Mouse (Mus musculus) CH12.LX (cell line): ENCODE results near the gene Nuak2. TPM values are rescaled to one million over a fixed set of nuclear protein-coding genes. Genes with fewer than 3 reads are reported as not detected.

Experiments used
- DNase-seq: peaks from one replicate; pipeline ENCODE4 v3.0.0-alpha.2; 2013; ENCODE audit errors: extremely low read depth
- H3K27ac ChIP-seq: 2 replicates; pipeline ENCODE4 v1.5.1; 2012; ENCODE audit warnings: low read depth, mild to moderate bottlenecking, control low read depth, moderate library complexity; ENCODE audit not compliant: insufficient read depth
- H3K27me3 ChIP-seq: replicated peaks from 2 replicates; pipeline ENCODE3; 2012; ENCODE audit warnings: inconsistent platforms
- H3K36me3 ChIP-seq, 2 experiments: replicated peaks in 1 of 2; 2 replicates each; pipeline versions ENCODE3 to v1.6.1; 2012; ENCODE audit warnings: inconsistent platforms in 1 of 2, low read length in 1 of 2, mild to moderate bottlenecking in 1 of 2, mixed read lengths in 1 of 2, moderate library complexity in 1 of 2; ENCODE audit not compliant: control insufficient read depth in 1 of 2, insufficient read depth in 1 of 2
- H3K4me1 ChIP-seq, 2 experiments: 2 replicates each; pipeline ENCODE4 v1.6.1; 2012; ENCODE audit warnings: inconsistent platforms in 1 of 2, moderate library complexity in 1 of 2; ENCODE audit not compliant: insufficient read depth in 2 of 2, control insufficient read depth in 1 of 2
- H3K4me2 ChIP-seq: 2 replicates; pipeline ENCODE4 v1.6.1; 2012; ENCODE audit warnings: low read depth, mild to moderate bottlenecking, control low read depth; ENCODE audit not compliant: poor library complexity, insufficient read depth, severe bottlenecking
- H3K4me3 ChIP-seq, 3 experiments: fragments of 150-350 bp in 1 of 3; sonication (generic) in 1 of 3; replicated peaks in 1 of 3; 2 replicates each; pipeline versions ENCODE3 to v1.5.1; 2011 to 2012; ENCODE audit warnings: low read depth in 2 of 3, low read length in 2 of 3, mild to moderate bottlenecking in 2 of 3, moderate library complexity in 2 of 3, control low read depth in 1 of 3, improper control_type of control experiment in 1 of 3, inconsistent platforms in 1 of 3, mixed read lengths in 1 of 3; ENCODE audit not compliant: poor library complexity in 1 of 3
- H3K79me2 ChIP-seq: replicated peaks from 2 replicates; pipeline ENCODE4 v1.6.1; 2012; ENCODE audit warnings: mild to moderate bottlenecking, moderate library complexity; ENCODE audit not compliant: control insufficient read depth, poor library complexity, insufficient read depth, severe bottlenecking; ENCODE audit errors: extremely low read depth
- H3K9ac ChIP-seq: 2 replicates; pipeline ENCODE4 v1.6.1; 2012; ENCODE audit warnings: low read depth, mild to moderate bottlenecking, control low read depth, moderate library complexity; ENCODE audit not compliant: insufficient read depth
- H3K9me3 ChIP-seq: replicated peaks from 2 replicates; pipeline ENCODE3; 2012; ENCODE audit warnings: low read length, inconsistent platforms, mixed read lengths
- BHLHE40 ChIP-seq: IDR thresholded peaks from 2 replicates; pipeline ENCODE4 v1.6.1; 2011; ENCODE audit warnings: mild to moderate bottlenecking, low read depth, low read length, improper control_type of control experiment
- CHD1 ChIP-seq: IDR thresholded peaks from 2 replicates; pipeline ENCODE4 v1.6.1; 2012; ENCODE audit warnings: low read depth, low read length, improper control_type of control experiment, inconsistent platforms
- CHD2 ChIP-seq: IDR thresholded peaks from 2 replicates; pipeline ENCODE4 v1.6.1; 2011; ENCODE audit warnings: low read length, improper control_type of control experiment
- CTCF ChIP-seq, 2 experiments: IDR thresholded peaks in 1 of 2; conservative IDR thresholded peaks in 1 of 2; 2 replicates each; pipeline ENCODE4 v1.5.1; 2011 to 2012; ENCODE audit warnings: low read depth in 2 of 2, low read length in 2 of 2, improper control_type of control experiment in 1 of 2, inconsistent platforms in 1 of 2, mild to moderate bottlenecking in 1 of 2, moderate library complexity in 1 of 2
- E2F4 ChIP-seq: IDR thresholded peaks from 2 replicates; pipeline ENCODE4 v1.6.1; 2011; ENCODE audit warnings: low read depth, low read length, improper control_type of control experiment; ENCODE audit not compliant: insufficient replicate concordance
- ELF1 ChIP-seq: IDR thresholded peaks from 2 replicates; pipeline ENCODE4 v1.6.1; 2014; ENCODE audit warnings: low read depth, mild to moderate bottlenecking, inconsistent platforms, low read length, improper control_type of control experiment
- GABPA ChIP-seq: IDR thresholded peaks from 2 replicates; pipeline ENCODE4 v1.6.1; 2012; ENCODE audit warnings: low read depth, low read length, improper control_type of control experiment, inconsistent platforms; ENCODE audit not compliant: insufficient replicate concordance
- HCFC1 ChIP-seq: IDR thresholded peaks from 2 replicates; pipeline ENCODE4 v1.6.1; 2012; ENCODE audit warnings: low read depth, mild to moderate bottlenecking, inconsistent platforms, low read length, improper control_type of control experiment
- IRF4 ChIP-seq: IDR thresholded peaks from 2 replicates; pipeline ENCODE4 v1.6.1; 2014; ENCODE audit warnings: low read depth, mild to moderate bottlenecking, inconsistent platforms, low read length, improper control_type of control experiment
- JUN ChIP-seq: IDR thresholded peaks from 2 replicates; pipeline ENCODE4 v1.6.1; 2011; ENCODE audit warnings: low read depth, mild to moderate bottlenecking, low read length, improper control_type of control experiment, moderate library complexity; ENCODE audit not compliant: insufficient read depth
- JUND ChIP-seq: conservative IDR thresholded peaks from 2 replicates; pipeline ENCODE4 v1.6.1; 2011; ENCODE audit warnings: low read depth, low read length, improper control_type of control experiment
- KAT2A ChIP-seq: IDR thresholded peaks from 2 replicates; pipeline ENCODE4 v1.6.1; 2012; ENCODE audit warnings: low read length, improper control_type of control experiment, inconsistent platforms; ENCODE audit not compliant: insufficient replicate concordance
- MAX ChIP-seq: IDR thresholded peaks from 2 replicates; pipeline ENCODE4 v1.6.1; 2011; ENCODE audit warnings: low read length, improper control_type of control experiment
- MAZ ChIP-seq: IDR thresholded peaks from 2 replicates; pipeline ENCODE4 v1.6.1; 2012; ENCODE audit warnings: low read depth, mild to moderate bottlenecking, inconsistent platforms, low read length, improper control_type of control experiment, moderate library complexity
- MEF2A ChIP-seq: IDR thresholded peaks from 2 replicates; pipeline ENCODE4 v1.6.1; 2014; ENCODE audit warnings: low read depth, mild to moderate bottlenecking, inconsistent platforms, low read length, improper control_type of control experiment, borderline replicate concordance
- MYC ChIP-seq: IDR thresholded peaks from 2 replicates; pipeline ENCODE4 v1.6.1; 2011; ENCODE audit warnings: low read depth, mild to moderate bottlenecking, improper control_type of control experiment, low read length
- NRF1 ChIP-seq: IDR thresholded peaks from 2 replicates; pipeline ENCODE4 v1.6.1; 2014; ENCODE audit warnings: low read depth, mild to moderate bottlenecking, inconsistent platforms, low read length, improper control_type of control experiment, moderate library complexity
- PAX5 ChIP-seq: IDR thresholded peaks from 2 replicates; pipeline ENCODE4 v1.6.1; 2012; ENCODE audit warnings: low read length, inconsistent platforms, mixed read lengths
- POLR2AphosphoS2 ChIP-seq: IDR thresholded peaks from 2 replicates; pipeline ENCODE4 v1.6.1; 2011; ENCODE audit warnings: low read depth, low read length, improper control_type of control experiment
- RAD21 ChIP-seq: IDR thresholded peaks from 2 replicates; pipeline ENCODE4 v1.6.1; 2011; ENCODE audit warnings: low read depth, mild to moderate bottlenecking, low read length, improper control_type of control experiment, moderate library complexity
- RCOR1 ChIP-seq: conservative IDR thresholded peaks from 2 replicates; pipeline ENCODE4 v1.6.1; 2012; ENCODE audit warnings: low read depth, mild to moderate bottlenecking, inconsistent platforms, low read length, improper control_type of control experiment
- TBP ChIP-seq: conservative IDR thresholded peaks from 2 replicates; pipeline ENCODE4 v1.6.1; 2011; ENCODE audit warnings: low read depth, low read length, improper control_type of control experiment
- TCF12 ChIP-seq: IDR thresholded peaks from 2 replicates; pipeline ENCODE4 v1.6.1; 2014; ENCODE audit warnings: low read depth, mild to moderate bottlenecking, inconsistent platforms, low read length, improper control_type of control experiment
- USF1 ChIP-seq: IDR thresholded peaks from 2 replicates; pipeline ENCODE4 v1.6.1; 2014; ENCODE audit warnings: low read depth, mild to moderate bottlenecking, inconsistent platforms, low read length, improper control_type of control experiment
- USF2 ChIP-seq: conservative IDR thresholded peaks from 2 replicates; pipeline ENCODE4 v1.6.1; 2011; ENCODE audit warnings: low read depth, low read length, improper control_type of control experiment
- ZC3H11A ChIP-seq: IDR thresholded peaks from 2 replicates; pipeline ENCODE4 v1.6.1; 2012; ENCODE audit warnings: low read depth, mild to moderate bottlenecking, inconsistent platforms, low read length, improper control_type of control experiment
- ZKSCAN1 ChIP-seq: IDR thresholded peaks from 2 replicates; pipeline ENCODE4 v1.6.1; 2012; ENCODE audit warnings: low read depth, inconsistent platforms, low read length, improper control_type of control experiment, borderline replicate concordance
- ZNF384 ChIP-seq: IDR thresholded peaks from 2 replicates; pipeline ENCODE4 v1.6.1; 2012; ENCODE audit warnings: low read depth, low read length, improper control_type of control experiment, inconsistent platforms
- dilution Hi-C: fragments of 300-500 bp; cut with MboI; formaldehyde crosslinking; loops from 2 replicates; pipeline ENCODE4 v1.14.3; 2020; ENCODE audit warnings: low sequenced_read_pairs; ENCODE audit not compliant: extremely low pct_unique_long_range_greater_than_20kb, extremely low pct_ligation_motif_present
- in situ Hi-C: fragments of 300-500 bp; cut with MboI; formaldehyde crosslinking; loops from 3 replicates; pipeline ENCODE4 v1.14.3; 2019; ENCODE audit warnings: low sequenced_read_pairs, low pct_ligation_motif_present, low pct_unique_long_range_greater_than_20kb, mixed read lengths
- polyA plus RNA-seq: library from polyadenylated mRNA; unstranded; fragments of >175 nt; gene quantifications from 2 replicates; pipeline ENCODE4 v1.2.1, GENCODE M21; 2012; ENCODE audit warnings: low read depth; ENCODE audit not compliant: insufficient read length
- total RNA-seq, 2 experiments: library from RNA; depleted of rRNA; stranded (reverse); fragments of 300-350 nt in 1 of 2; fragments of >200 nt in 1 of 2; gene quantifications; 2 replicates each; pipeline ENCODE4 v1.2.3; 2012 to 2014

Nuak2 gene
- total and polyA plus RNA-seq, 3 experiments, result 0.30 TPM; not detected in 2

- TF ChIP-seq GABPA, result no peak
- TF ChIP-seq JUN, result no peak
- TF ChIP-seq MAX, result no peak
- TF ChIP-seq KAT2A, result no peak
- TF ChIP-seq POLR2AphosphoS2, result no peak
- TF ChIP-seq HCFC1, result no peak
- TF ChIP-seq MYC, result no peak
- TF ChIP-seq NRF1, result no peak
- no peak for TF ChIP-seq ZNF384
- TF ChIP-seq MEF2A, result no peak
- no peak for TF ChIP-seq RCOR1
- no peak for TF ChIP-seq PAX5
- TF ChIP-seq USF2, result no peak
- TF ChIP-seq ZC3H11A, result no peak
- TF ChIP-seq RAD21, result no peak
- no peak for TF ChIP-seq CTCF (conservative IDR thresholded peaks at IDR 0.05 in 1 of 2, IDR thresholded peaks at IDR 0.05 in 1 of 2; ENCODE audit: low read depth in 2 of 2, low read length in 2 of 2)
- no peak for TF ChIP-seq TBP
- no peak for TF ChIP-seq ELF1
- TF ChIP-seq USF1, result no peak
Measured at GRCm38 (mm10) chr1:132317894-132318863, 2.3 kb downstream of the Nuak2 start.

GRCm38 (mm10) chr1:132319242-132319641, 3.3 kb downstream of the Nuak2 start:
- Histone ChIP-seq H3K27ac (no peak overlapping the region), H3K36me3 (no peaks in the 10 kb centered on the region), H3K79me2 (no peaks in the 10 kb centered on the region), H3K4me1 (peaks cover 0 to 8% of the 10 kb centered on the region in 2 experiments; a peak in 3 of 4 replicates), H3K4me3 (no peak overlapping the region), H3K9me3 (no peaks in the 10 kb centered on the region)
- DNase-seq, result no peak
- no peak for TF ChIP-seq USF2
- no peak for TF ChIP-seq ZNF384
- TF ChIP-seq IRF4, result no peak
- TF ChIP-seq ZKSCAN1, result no peak
- no peak for TF ChIP-seq TCF12
- no peak for TF ChIP-seq ELF1
- TF ChIP-seq MAX, result no peak
- TF ChIP-seq CTCF (conservative IDR thresholded peaks at IDR 0.05 in 1 of 2, IDR thresholded peaks at IDR 0.05 in 1 of 2; ENCODE audit: low read depth in 2 of 2, low read length in 2 of 2), result no peak
- no peak for TF ChIP-seq BHLHE40
- no peak for TF ChIP-seq POLR2AphosphoS2
- no peak for TF ChIP-seq E2F4
- TF ChIP-seq CHD2, result no peak
- no peak for TF ChIP-seq PAX5
- TF ChIP-seq KAT2A, result no peak
- no peak for TF ChIP-seq MYC
- no peak for TF ChIP-seq HCFC1
- TF ChIP-seq JUN, result no peak
- TF ChIP-seq JUND, result no peak
- no peak for TF ChIP-seq CHD1
- no peak for TF ChIP-seq MAZ
- TF ChIP-seq, all 38 proteins: peak for 0
- dilution Hi-C loops, result no loop called here
- Histone ChIP-seq H3K4me2 (no peak overlapping the region), H3K27me3 (no peaks in the 10 kb centered on the region), H3K9ac (no peak overlapping the region)
- in situ Hi-C loops, result loop anchor here (5.0 kb wide), 1 partner anchor 33 kb away; no protein-coding TSS in a partner anchor

More at GRCm38 (mm10) chr1:132317894-132318863, 2.3 kb downstream of the Nuak2 start:
- Histone ChIP-seq H3K4me1 (peaks cover 0 to 8% of the 10 kb centered on the region in 2 experiments; a peak in 3 of 4 replicates), H3K27me3 (no peaks in the 10 kb centered on the region), H3K9ac (no peak overlapping the region), H3K79me2 (no peaks in the 10 kb centered on the region), H3K4me2 (no peak overlapping the region), H3K36me3 (no peaks in the 10 kb centered on the region), H3K4me3 (no peak overlapping the region), H3K9me3 (no peaks in the 10 kb centered on the region), H3K27ac (no peak overlapping the region)
- DNase-seq, result no peak
- dilution Hi-C loops, result no loop called here
- in situ Hi-C loops, result loop anchor here (5.0 kb wide), 1 partner anchor 34 kb away; no protein-coding TSS in a partner anchor
